ENCODE assay signal across 23 mouse cellular contexts in the genomic region with DNA sequence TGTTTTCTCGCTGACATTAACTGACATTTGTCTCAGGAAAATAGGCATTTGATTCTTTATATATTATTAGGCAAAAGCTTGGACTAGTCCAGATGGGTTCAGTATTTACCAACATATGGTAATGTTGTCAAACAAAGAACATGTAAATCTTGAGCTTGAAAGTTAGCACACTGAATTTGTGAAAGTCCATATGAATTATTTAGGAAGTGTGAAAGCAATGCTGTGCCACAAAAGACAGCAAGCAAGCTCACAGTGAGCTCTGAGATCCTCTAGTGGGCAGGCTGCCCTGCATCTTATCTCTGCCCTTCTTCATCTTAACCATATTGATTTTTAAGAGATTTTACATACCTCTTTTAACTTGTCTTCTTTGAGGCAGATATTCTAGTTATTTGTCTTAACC.
"Had no signal": no experiment of that assay in that cellular context is flagged by ENCODE, and none has a peak within 500 bp of the region (broad histone marks: within the 10 kb centered on the region; RNA-seq: fewer than 3 reads in every experiment).

No protein-coding gene starts in this region.

- ATAC-seq: liver, embryonic 12.5 days had no signal

- DNase-seq: kidney, adult 11 months; kidney, adult 8-10 months; kidney, postnatal 10 days; kidney, postnatal 36 days; liver; lung, adult 18-20 months; lung, postnatal 10 days; lung, postnatal 36 days; retina, postnatal 1 day; right cerebral cortex, postnatal 25 days; spleen, adult 18-20 months; thymus, postnatal 36 days had no signal

- H3K9ac ChIP-seq: kidney, embryonic 15.5 days; limb, embryonic 13.5 days; liver, embryonic 12.5 days; liver, embryonic 15.5 days; lung, embryonic 15.5 days; neural tube, embryonic 13.5 days; stomach, embryonic 15.5 days had no signal

- H3K36me3 ChIP-seq: kidney, embryonic 15.5 days; limb, embryonic 10.5 days; limb, embryonic 13.5 days; liver, embryonic 12.5 days; liver, embryonic 15.5 days; lung, embryonic 15.5 days; neural tube, embryonic 13.5 days; stomach, embryonic 15.5 days had no signal

- H3K9me3 ChIP-seq: kidney, embryonic 15.5 days; limb, embryonic 10.5 days; limb, embryonic 13.5 days; liver, embryonic 12.5 days; liver, embryonic 15.5 days; lung, embryonic 15.5 days; megakaryocyte, embryonic 14.5 days; neural tube, embryonic 13.5 days; stomach, embryonic 15.5 days had no signal

- H3K4me2 ChIP-seq: kidney, embryonic 15.5 days; limb, embryonic 13.5 days; liver, embryonic 12.5 days; liver, embryonic 15.5 days; lung, embryonic 15.5 days; midbrain, embryonic 11.5 days; neural tube, embryonic 13.5 days; stomach, embryonic 15.5 days had no signal

- H3K27ac ChIP-seq: kidney, embryonic 15.5 days; limb, embryonic 10.5 days; limb, embryonic 13.5 days; liver, embryonic 12.5 days; liver, embryonic 15.5 days; lung, embryonic 15.5 days; neural tube, embryonic 13.5 days; stomach, embryonic 15.5 days had no signal

- H3K27me3 ChIP-seq: kidney, embryonic 15.5 days; limb, embryonic 13.5 days; liver, embryonic 12.5 days; liver, embryonic 15.5 days; lung, embryonic 15.5 days; megakaryocyte, embryonic 14.5 days; neural tube, embryonic 13.5 days; stomach, embryonic 15.5 days had no signal

- H3K4me3 ChIP-seq: kidney, embryonic 15.5 days; limb, embryonic 10.5 days; limb, embryonic 13.5 days; liver, embryonic 12.5 days; liver, embryonic 15.5 days; lung, embryonic 15.5 days; megakaryocyte, embryonic 14.5 days; myocyte; neural tube, embryonic 13.5 days; stomach, embryonic 15.5 days had no signal

- H3K4me1 ChIP-seq: kidney, embryonic 15.5 days; limb, embryonic 10.5 days; limb, embryonic 13.5 days; liver, embryonic 12.5 days; liver, embryonic 15.5 days; lung, embryonic 15.5 days; megakaryocyte, embryonic 14.5 days; stomach, embryonic 15.5 days had no signal
